Mouse (Mus musculus) limb, embryonic 12.5 days (tissue): ENCODE results near the gene Ctnnbl1. TPM values are rescaled to one million over a fixed set of nuclear protein-coding genes. Genes with fewer than 3 reads are reported as not detected.

Experiments
- ATAC-seq: fragments of 200-750 bp; cut with Nextera tagmentation; 2 replicates; pipeline ENCODE4 v1.8.0; 2017; ENCODE audit warnings: low read depth, moderate TSS enrichment; ENCODE audit not compliant: insufficient number of reproducible peaks, insufficient read depth, low FRiP score, low TSS enrichment
- H3K27ac ChIP-seq: fragments of 300-500 bp; sonication (generic); 2 replicates; pipeline ENCODE4 v1.5.1; 2016; ENCODE audit warnings: mild to moderate bottlenecking, moderate library complexity
- H3K27me3 ChIP-seq: fragments of 300-500 bp; sonication (generic); 2 replicates; pipeline ENCODE4 v1.6.1; 2016; ENCODE audit warnings: mild to moderate bottlenecking, moderate library complexity
- H3K36me3 ChIP-seq: fragments of 300-500 bp; sonication (generic); 2 replicates; pipeline ENCODE4 v1.6.1; 2016; ENCODE audit warnings: mild to moderate bottlenecking, moderate library complexity
- H3K4me1 ChIP-seq: fragments of 300-500 bp; sonication (generic); replicated peaks from 2 replicates; pipeline ENCODE4 v1.6.1; 2016
- H3K4me2 ChIP-seq: fragments of 300-500 bp; sonication (generic); 2 replicates; pipeline ENCODE4 v1.6.1; 2016; ENCODE audit warnings: mild to moderate bottlenecking, moderate library complexity
- H3K4me3 ChIP-seq: fragments of 300-500 bp; sonication (generic); replicated peaks from 2 replicates; pipeline ENCODE4 v1.5.1; 2016; ENCODE audit warnings: mild to moderate bottlenecking
- H3K9ac ChIP-seq: fragments of 300-500 bp; sonication (generic); replicated peaks from 2 replicates; pipeline ENCODE4 v1.6.1; 2016; ENCODE audit warnings: mild to moderate bottlenecking, moderate library complexity
- H3K9me3 ChIP-seq: fragments of 300-500 bp; sonication (generic); 2 replicates; pipeline ENCODE4 v1.6.1; 2016; ENCODE audit warnings: mild to moderate bottlenecking, moderate library complexity
- WGBS: fragments of 180-500 bp; shearing (Covaris S2); methylation state at CpG from one replicate; pipeline ENCODE4 v1.1.7; 2016; 5-methylcytosine and 5-hydroxymethylcytosine counted together
- polyA plus RNA-seq: library from polyadenylated mRNA; unstranded; fragments of >200 nt; fragmentation: Nextera tagmentation; extraction: Ambion mirVana; gene quantifications from 2 replicates; pipeline ENCODE4 v1.2.1, GENCODE M21; 2016

The Ctnnbl1 gene
- polyA plus RNA-seq, 1 experiment from 2014 or later, result 76.6 TPM

DNA sequence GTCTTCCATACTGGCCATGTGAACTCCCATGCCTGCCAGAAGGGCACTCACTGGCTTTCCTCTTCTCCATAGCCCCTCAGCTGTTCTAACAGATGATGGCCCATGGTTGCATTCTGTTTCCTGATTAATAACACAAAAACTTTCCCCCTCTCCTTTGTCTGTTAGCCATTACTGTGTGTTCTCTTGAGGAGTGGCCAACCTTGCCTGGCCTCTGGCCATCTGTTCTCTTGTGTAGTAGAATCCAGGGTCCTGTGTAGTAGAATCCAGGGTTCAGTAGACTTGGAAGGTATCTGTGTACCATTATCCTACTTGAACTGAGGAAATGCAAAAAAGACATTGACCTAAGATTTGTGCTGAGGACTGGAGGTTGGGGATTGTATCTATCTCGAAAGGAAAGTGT lies 36.5 kb downstream of the Ctnnbl1 start:
- WGBS, result 89% methylated on average over 1 of the region's 1 CpGs
- ATAC-seq, result no peak
- Histone ChIP-seq H3K9me3 (0 out of 2 replicates have a peak, but pooled peaks cover 3% of the 10 kb centered on the region), H3K4me1 (peaks cover 22% of the 10 kb centered on the region), H3K4me3 (no peak overlapping the region), H3K4me2 (no peak overlapping the region), H3K27ac (no peak overlapping the region), H3K27me3 (no peaks in the 10 kb centered on the region), H3K9ac (no peak overlapping the region), H3K36me3 (peaks cover 8% of the 10 kb centered on the region)

GRCm38 (mm10) chr2:157775957-157776356 lies 38.8 kb downstream of the Ctnnbl1 start:
- H3K9ac ChIP-seq, result no peak overlapping the region
- ATAC-seq, result no peak
- H3K27ac ChIP-seq, result no peak overlapping the region
- H3K4me3 ChIP-seq, result no peak overlapping the region
- 81% methylated on average over 2 of the region's 2 CpGs for WGBS
- no peak overlapping the region for H3K4me2 ChIP-seq
- H3K9me3 ChIP-seq, result 0 out of 2 replicates have a peak, but pooled peaks cover 3% of the 10 kb centered on the region
- H3K27me3 ChIP-seq, result no peaks in the 10 kb centered on the region
- peaks cover 22% of the 10 kb centered on the region for H3K36me3 ChIP-seq
- H3K4me1 ChIP-seq, result 0 out of 2 replicates have a peak, but pooled peaks cover 7% of the 10 kb centered on the region

DNA sequence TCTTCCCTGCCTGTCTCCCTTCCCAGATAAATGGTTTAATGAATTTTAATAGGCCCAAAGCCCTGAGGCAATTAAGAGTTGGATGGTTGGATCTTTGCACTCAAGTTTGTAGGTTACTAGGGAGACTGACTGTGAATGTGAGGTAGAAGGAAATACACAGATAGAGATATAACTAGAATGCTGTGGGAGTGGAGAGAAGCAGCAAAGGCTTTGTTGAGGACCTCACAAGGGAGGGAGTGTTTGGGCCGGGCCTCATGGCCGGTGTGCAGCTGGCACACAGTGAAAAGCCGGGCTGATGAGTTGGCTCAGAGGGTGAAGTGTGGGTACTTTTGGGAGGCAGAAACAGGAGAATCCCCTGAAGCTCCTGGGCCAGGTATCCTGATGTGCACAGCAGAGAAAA lies 43.8 kb downstream of the Ctnnbl1 start:
- no peak overlapping the region for H3K4me2 ChIP-seq
- peaks cover 41% of the 10 kb centered on the region for H3K36me3 ChIP-seq

DNA sequence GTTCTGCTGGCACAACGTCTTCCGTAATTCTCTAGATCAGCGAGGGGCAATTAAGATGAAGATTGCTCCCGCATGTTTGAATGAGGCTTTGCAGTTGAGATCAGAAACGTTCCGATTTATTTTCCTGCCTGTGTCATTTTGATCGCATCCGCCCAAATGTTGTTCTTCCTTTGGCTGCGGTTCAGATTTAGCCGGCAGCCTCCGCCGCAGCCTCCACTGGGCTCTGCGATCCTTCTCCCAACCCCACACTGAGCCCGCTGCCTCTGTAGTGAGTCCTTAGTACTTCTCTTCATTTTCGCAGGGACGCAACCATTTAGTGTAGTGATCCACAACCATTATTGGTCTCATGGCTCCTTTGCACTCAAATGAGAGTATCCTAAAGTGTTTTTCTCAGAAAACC lies 46.0 kb downstream of the Ctnnbl1 start:
- H3K36me3 ChIP-seq, result peaks cover 41% of the 10 kb centered on the region
- H3K4me3 ChIP-seq, result no peak overlapping the region
- no peaks in the 10 kb centered on the region for H3K27me3 ChIP-seq
- no peak overlapping the region for H3K27ac ChIP-seq
- 90% methylated on average over 16 of the region's 16 CpGs for WGBS
- H3K9me3 ChIP-seq, result 0 out of 2 replicates have a peak, but pooled peaks cover 3% of the 10 kb centered on the region
- no peaks in the 10 kb centered on the region for H3K4me1 ChIP-seq
- no peak for ATAC-seq
- H3K9ac ChIP-seq, result no peak overlapping the region
- no peak overlapping the region for H3K4me2 ChIP-seq

More for the DNA sequence above, 43.8 kb downstream of the Ctnnbl1 start:
- Histone ChIP-seq H3K27me3 (no peaks in the 10 kb centered on the region), H3K4me3 (no peak overlapping the region), H3K4me1 (0 out of 2 replicates have a peak, but pooled peaks cover 5% of the 10 kb centered on the region), H3K9me3 (0 out of 2 replicates have a peak, but pooled peaks cover 3% of the 10 kb centered on the region), H3K27ac (no peak overlapping the region), H3K9ac (no peak overlapping the region)
- ATAC-seq, result no peak
- 99% methylated on average over 3 of the region's 3 CpGs for WGBS

DNA sequence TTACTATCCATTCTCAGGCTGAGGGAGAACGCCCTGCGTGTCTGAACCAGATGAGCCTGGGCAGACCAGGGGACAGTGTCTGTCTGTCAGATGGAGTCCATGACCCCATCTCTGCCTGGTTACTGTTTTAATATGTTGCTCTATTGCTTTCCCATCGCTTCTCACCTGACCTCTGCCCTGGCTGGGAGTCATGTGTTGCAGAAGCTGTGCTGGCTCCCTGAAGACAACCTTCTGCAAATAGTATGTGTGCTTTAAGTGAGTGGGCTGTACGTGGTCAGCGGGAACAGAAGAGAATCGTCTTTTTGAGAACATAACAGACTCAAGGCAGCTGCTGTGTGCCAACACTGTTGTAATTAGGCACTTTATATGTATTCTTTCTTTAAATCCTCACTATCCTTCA lies 47.0 kb downstream of the Ctnnbl1 start:
- no peak overlapping the region for H3K9ac ChIP-seq
- H3K27me3 ChIP-seq, result no peaks in the 10 kb centered on the region
- H3K36me3 ChIP-seq, result peaks cover 44% of the 10 kb centered on the region
- H3K4me3 ChIP-seq, result no peak overlapping the region
- no peak overlapping the region for H3K4me2 ChIP-seq
- no peak overlapping the region for H3K27ac ChIP-seq
- H3K9me3 ChIP-seq, result no peaks in the 10 kb centered on the region
- 75% methylated on average over 6 of the region's 6 CpGs for WGBS
- H3K4me1 ChIP-seq, result no peaks in the 10 kb centered on the region
- no peak for ATAC-seq

DNA sequence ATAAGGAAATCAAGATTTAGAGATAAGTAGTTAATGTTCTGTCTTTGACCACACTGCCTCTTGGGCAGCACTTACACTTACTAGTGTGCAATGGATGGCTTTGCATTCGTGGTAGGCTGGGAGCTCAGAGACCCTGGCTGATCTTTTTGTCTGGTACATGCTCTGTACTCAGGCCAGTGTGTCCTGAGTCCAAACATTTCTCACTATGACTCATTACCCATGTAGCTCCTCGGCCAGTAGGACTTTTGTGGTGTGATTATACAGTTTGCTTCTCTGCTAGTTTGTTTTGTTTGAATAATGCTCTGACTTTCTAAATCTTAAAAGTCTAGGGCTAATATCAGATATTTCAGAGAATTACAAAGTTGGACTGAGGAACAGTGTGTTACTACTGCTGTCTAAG lies 47.4 kb downstream of the Ctnnbl1 start:
- Histone ChIP-seq H3K36me3 (peaks cover 44% of the 10 kb centered on the region), H3K4me3 (no peak overlapping the region)
- 79% methylated on average over 2 of the region's 2 CpGs for WGBS

DNA sequence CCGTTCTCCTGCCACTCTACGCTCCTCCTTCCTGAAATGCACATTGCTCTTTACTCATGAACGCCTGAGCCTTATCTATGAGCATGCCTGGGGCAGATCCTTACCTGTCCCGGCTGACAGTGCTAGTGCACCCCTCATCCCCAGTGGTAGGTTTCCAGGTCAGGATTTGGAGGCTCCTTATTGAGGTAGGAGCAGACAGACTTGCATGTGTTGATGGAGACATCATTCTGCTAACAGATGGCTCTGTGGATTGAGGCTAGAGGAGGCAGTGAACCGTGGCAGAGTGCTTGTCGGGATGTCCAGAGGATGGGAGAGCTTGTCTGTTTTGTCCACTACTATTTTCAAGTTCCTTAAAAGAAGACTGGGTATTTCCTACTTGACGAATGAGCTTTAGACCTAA lies 52.0 kb downstream of the Ctnnbl1 start:
- Histone ChIP-seq H3K27ac (no peak overlapping the region), H3K36me3 (peaks cover 23% of the 10 kb centered on the region), H3K9me3 (no peaks in the 10 kb centered on the region), H3K4me3 (no peak overlapping the region), H3K27me3 (no peaks in the 10 kb centered on the region), H3K4me1 (peaks cover 23% of the 10 kb centered on the region), H3K9ac (no peak overlapping the region), H3K4me2 (no peak overlapping the region)
- no peak for ATAC-seq
- 91% methylated on average over 7 of the region's 7 CpGs for WGBS

More for the DNA sequence above, 47.4 kb downstream of the Ctnnbl1 start:
- Histone ChIP-seq H3K9me3 (no peaks in the 10 kb centered on the region), H3K4me2 (no peak overlapping the region), H3K27ac (no peak overlapping the region), H3K9ac (no peak overlapping the region), H3K4me1 (no peaks in the 10 kb centered on the region), H3K27me3 (no peaks in the 10 kb centered on the region)
- no peak for ATAC-seq

- peaks cover 21% of the 10 kb centered on the region for H3K36me3 ChIP-seq
- H3K27ac ChIP-seq, result no peak overlapping the region
- no peak overlapping the region for H3K4me3 ChIP-seq
- no peak overlapping the region for H3K9ac ChIP-seq
- ATAC-seq, result no peak
- peaks cover 27% of the 10 kb centered on the region for H3K4me1 ChIP-seq
- 89% methylated on average over 8 of the region's 8 CpGs for WGBS
- no peaks in the 10 kb centered on the region for H3K9me3 ChIP-seq
- H3K27me3 ChIP-seq, result no peaks in the 10 kb centered on the region
- no peak overlapping the region for H3K4me2 ChIP-seq
Measured at GRCm38 (mm10) chr2:157790836-157791495, 53.8 kb downstream of the Ctnnbl1 start.

DNA sequence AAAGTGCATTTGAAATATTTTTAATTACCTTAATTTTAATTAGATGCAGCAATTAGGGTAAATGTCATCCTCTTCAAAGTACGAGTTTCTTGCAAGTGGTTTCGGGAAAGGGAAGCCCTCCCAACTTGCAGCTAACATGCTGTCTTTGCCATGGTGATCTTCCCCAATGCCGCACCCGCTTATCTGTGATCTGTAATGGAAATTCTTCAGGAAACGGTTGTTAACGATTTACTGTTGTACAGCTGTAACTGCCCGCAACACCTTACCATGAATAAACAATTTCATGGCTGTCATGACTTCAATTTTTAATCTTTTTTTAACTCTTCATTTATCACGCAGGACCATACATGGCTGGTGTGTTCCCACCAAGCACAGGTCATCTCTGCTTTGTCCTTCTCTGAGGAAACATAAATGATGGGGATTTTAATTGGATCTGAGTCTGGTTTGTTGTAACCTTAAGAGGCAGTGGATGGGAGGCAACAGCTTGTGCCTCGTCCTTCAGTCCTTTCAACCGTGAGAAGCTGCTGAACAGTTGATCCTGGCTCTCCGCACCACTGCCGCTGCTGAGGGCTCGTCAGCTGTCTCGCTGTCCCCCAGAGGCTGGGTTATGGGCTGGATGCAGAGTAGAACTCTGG lies 54.4 kb downstream of the Ctnnbl1 start:
- no peaks in the 10 kb centered on the region for H3K9me3 ChIP-seq
- H3K36me3 ChIP-seq, result peaks cover 21% of the 10 kb centered on the region
- H3K9ac ChIP-seq, result no peak overlapping the region
- 71% methylated on average over 14 of the region's 14 CpGs for WGBS
- ATAC-seq, result no peak
- H3K27me3 ChIP-seq, result no peaks in the 10 kb centered on the region
- H3K4me3 ChIP-seq, result no peak overlapping the region
- no peak overlapping the region for H3K27ac ChIP-seq
- H3K4me2 ChIP-seq, result no peak overlapping the region
- H3K4me1 ChIP-seq, result peaks cover 27% of the 10 kb centered on the region

GRCm38 (mm10) chr2:157792840-157793552 lies 55.8 kb downstream of the Ctnnbl1 start:
- no peak overlapping the region for H3K9ac ChIP-seq
- H3K27ac ChIP-seq, result peak overlapping the region; percentile 56
- no peak overlapping the region for H3K4me2 ChIP-seq
- WGBS, result 87% methylated on average over 10 of the region's 10 CpGs
- peaks cover 21% of the 10 kb centered on the region for H3K36me3 ChIP-seq
- no peak overlapping the region for H3K4me3 ChIP-seq
- peaks cover 27% of the 10 kb centered on the region for H3K4me1 ChIP-seq
- no peaks in the 10 kb centered on the region for H3K27me3 ChIP-seq
- no peaks in the 10 kb centered on the region for H3K9me3 ChIP-seq
- ATAC-seq, result no peak

DNA sequence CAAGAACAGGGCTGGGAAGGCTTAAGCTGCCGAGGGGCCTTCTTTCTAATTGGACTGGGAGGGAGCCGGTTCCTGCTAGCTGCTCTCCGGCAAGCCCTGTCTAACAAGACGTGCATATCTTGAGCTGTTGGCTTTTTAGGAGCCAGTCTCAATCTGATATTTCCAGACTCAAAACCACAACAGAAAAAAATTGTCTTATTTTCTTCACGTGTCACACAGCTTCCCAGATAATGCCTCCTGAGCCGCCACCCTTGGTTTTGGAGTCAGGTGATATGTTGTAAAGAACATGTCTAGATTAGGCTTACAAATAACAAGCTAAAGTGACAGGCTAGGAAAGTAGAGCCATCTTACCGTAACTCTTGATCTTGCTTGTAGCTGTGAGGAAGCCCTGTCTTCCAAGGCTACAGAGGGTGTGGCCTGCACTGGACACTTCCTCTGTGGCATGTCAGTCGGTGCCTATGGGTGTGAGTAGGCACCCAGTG lies 56.7 kb downstream of the Ctnnbl1 start:
- peaks cover 25% of the 10 kb centered on the region for H3K36me3 ChIP-seq
- H3K9ac ChIP-seq, result no peak overlapping the region
- no peak overlapping the region for H3K4me2 ChIP-seq
- H3K9me3 ChIP-seq, result no peaks in the 10 kb centered on the region
- peak overlapping the region; percentile 56; the same call in 1 of the 2 replicates for H3K27ac ChIP-seq
- peaks cover 27% of the 10 kb centered on the region for H3K4me1 ChIP-seq
- H3K27me3 ChIP-seq, result no peaks in the 10 kb centered on the region
- ATAC-seq, result no peak
- WGBS, result 57% methylated on average over 8 of the region's 8 CpGs
- H3K4me3 ChIP-seq, result no peak overlapping the region
